Comparison of ENCODE assay signal across 17 mouse cellular contexts in the genomic region with DNA sequence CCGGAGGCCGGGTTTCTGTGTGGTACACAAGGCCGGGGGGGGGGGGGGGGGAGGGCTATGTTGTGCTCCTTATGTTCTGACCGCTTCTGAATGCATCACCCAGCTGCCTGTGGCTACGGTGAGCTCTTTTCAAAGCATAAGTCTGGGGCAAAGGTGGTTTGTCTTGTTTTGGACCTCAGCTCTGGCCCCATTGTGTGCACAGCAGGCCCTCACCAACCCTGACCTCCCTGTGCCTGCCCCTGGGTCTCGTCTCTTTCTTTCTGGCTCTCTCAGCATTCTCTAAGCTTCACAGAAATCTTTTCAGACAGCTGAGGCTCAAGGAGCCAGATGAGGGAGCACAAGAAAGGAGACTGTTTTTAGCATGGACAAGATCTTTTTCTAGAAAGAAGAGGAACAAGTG. TPM values are rescaled to one million over a fixed set of nuclear protein-coding genes. Genes with fewer than 3 reads are reported as not detected.
DNase-seq lines count a peak whose midpoint lies in the region; ATAC-seq and TF ChIP-seq lines count a peak whose summit lies in the region.
"Had no signal": no experiment of that assay in that cellular context is flagged by ENCODE, and none has a peak within 500 bp of the region (broad histone marks: within the 10 kb centered on the region; RNA-seq: fewer than 3 reads in every experiment).

No protein-coding gene starts in this region.

- no peaks in the 10 kb centered on the region for H3K9me3 ChIP-seq in forebrain, embryonic 11.5 days (ENCODE audit: control insufficient read depth, low read length)
- no peaks in the 10 kb centered on the region for H3K9me3 ChIP-seq in forebrain, postnatal 0 days (ENCODE audit: low read length)
- no peaks in the 10 kb centered on the region for H3K9me3 ChIP-seq in midbrain, embryonic 11.5 days (ENCODE audit: control insufficient read depth, low read length)
- no peaks in the 10 kb centered on the region for H3K9me3 ChIP-seq in midbrain, embryonic 14.5 days (ENCODE audit: control insufficient read depth, low read length)
- no peaks in the 10 kb centered on the region for H3K9me3 ChIP-seq in liver, embryonic 15.5 days (replicated peaks)
- H3K9me3 ChIP-seq: embryonic facial prominence, embryonic 15.5 days; hindbrain, embryonic 13.5 days; intestine, embryonic 15.5 days; limb, embryonic 12.5 days; megakaryocyte, embryonic 14.5 days had no signal

- DNase-seq in forebrain, embryonic 11.5 days (ENCODE audit: low spot score): no peak
- DNase-seq in forebrain, postnatal 0 days: no peak
- peak; percentile 85 for DNase-seq in midbrain, embryonic 11.5 days (ENCODE audit: low spot score, missing footprints)
- DNase-seq in midbrain, embryonic 14.5 days: no peak
- no peak for DNase-seq in right cerebral cortex, postnatal 36 days (ENCODE audit: low spot score in 2 of 2)
- DNase-seq: B cell, adult 2 months; gastrocnemius, postnatal 14 days; spleen, adult 18-20 months; thymus, adult 18-20 months had no signal

- WGBS in forebrain, embryonic 11.5 days: 39% methylated on average over 6 of the region's 6 CpGs
- WGBS in forebrain, postnatal 0 days: 37% methylated on average over 6 of the region's 6 CpGs
- WGBS in midbrain, embryonic 11.5 days: 29% methylated on average over 6 of the region's 6 CpGs
- 43% methylated on average over 5 of the region's 6 CpGs for WGBS in midbrain, embryonic 14.5 days
- 62% methylated on average over 5 of the region's 6 CpGs for WGBS in liver, embryonic 15.5 days (ENCODE audit: insufficient replicate concordance)

- H3K36me3 ChIP-seq in forebrain, embryonic 11.5 days (ENCODE audit: control insufficient read depth, insufficient read depth, low read length): no peaks in the 10 kb centered on the region
- peaks cover 53% of the 10 kb centered on the region for H3K36me3 ChIP-seq in forebrain, postnatal 0 days (ENCODE audit: insufficient read depth)
- H3K36me3 ChIP-seq in midbrain, embryonic 11.5 days (ENCODE audit: control insufficient read depth, insufficient read depth, low read length): no peaks in the 10 kb centered on the region
- H3K36me3 ChIP-seq in midbrain, embryonic 14.5 days (ENCODE audit: control insufficient read depth, insufficient read depth, low read length): peaks cover 40% of the 10 kb centered on the region
- peaks cover 23% of the 10 kb centered on the region for H3K36me3 ChIP-seq in liver, embryonic 15.5 days (replicated peaks)

- no peak for TF ChIP-seq CTCF in forebrain, postnatal 0 days (IDR thresholded peaks at IDR 0.05; ENCODE audit: low read depth)

- no peak overlapping the region for H3K4me2 ChIP-seq in forebrain, embryonic 11.5 days (ENCODE audit: low read depth, low read length, severe bottlenecking)
- no peak overlapping the region for H3K4me2 ChIP-seq in forebrain, postnatal 0 days (ENCODE audit: low read depth)
- H3K4me2 ChIP-seq in midbrain, embryonic 11.5 days: no peak overlapping the region
- no peak overlapping the region for H3K4me2 ChIP-seq in midbrain, embryonic 14.5 days (ENCODE audit: low read length)
- no peak overlapping the region for H3K4me2 ChIP-seq in liver, embryonic 15.5 days
- H3K4me2 ChIP-seq: embryonic facial prominence, embryonic 15.5 days; hindbrain, embryonic 13.5 days; intestine, embryonic 15.5 days; limb, embryonic 12.5 days had no signal

- no peaks in the 10 kb centered on the region for H3K27me3 ChIP-seq in forebrain, embryonic 11.5 days (ENCODE audit: control insufficient read depth, insufficient read depth, low read length)
- no peaks in the 10 kb centered on the region for H3K27me3 ChIP-seq in forebrain, postnatal 0 days (ENCODE audit: insufficient read depth, low read length)
- no peaks in the 10 kb centered on the region for H3K27me3 ChIP-seq in midbrain, embryonic 11.5 days (ENCODE audit: control insufficient read depth, insufficient read depth, low read length)
- no peaks in the 10 kb centered on the region for H3K27me3 ChIP-seq in midbrain, embryonic 14.5 days (ENCODE audit: control insufficient read depth, insufficient read depth, low read length)
- H3K27me3 ChIP-seq in liver, embryonic 15.5 days: no peaks in the 10 kb centered on the region
- H3K27me3 ChIP-seq: embryonic facial prominence, embryonic 15.5 days; hindbrain, embryonic 13.5 days; intestine, embryonic 15.5 days; limb, embryonic 12.5 days; megakaryocyte, embryonic 14.5 days had no signal

- H3K4me3 ChIP-seq in forebrain, embryonic 11.5 days (ENCODE audit: low read depth, low read length): no peak overlapping the region
- no peak overlapping the region for H3K4me3 ChIP-seq in forebrain, postnatal 0 days (ENCODE audit: low read depth, low read length)
- H3K4me3 ChIP-seq in midbrain, embryonic 11.5 days (ENCODE audit: low read depth, low read length): no peak overlapping the region
- no peak overlapping the region for H3K4me3 ChIP-seq in midbrain, embryonic 14.5 days (replicated peaks; ENCODE audit: low read depth, low read length)
- H3K4me3 ChIP-seq in liver, embryonic 15.5 days (replicated peaks): no peak overlapping the region
- H3K4me3 ChIP-seq: embryonic facial prominence, embryonic 15.5 days; hindbrain, embryonic 13.5 days; intestine, embryonic 15.5 days; limb, embryonic 12.5 days had no signal

- H3K9ac ChIP-seq in forebrain, embryonic 11.5 days (ENCODE audit: low read length): no peak overlapping the region
- H3K9ac ChIP-seq in forebrain, postnatal 0 days: no peak overlapping the region
- H3K9ac ChIP-seq in midbrain, embryonic 11.5 days (ENCODE audit: low read length): no peak overlapping the region
- H3K9ac ChIP-seq in midbrain, embryonic 14.5 days (replicated peaks; ENCODE audit: low read length): no peak overlapping the region
- H3K9ac ChIP-seq in liver, embryonic 15.5 days: no peak overlapping the region
- H3K9ac ChIP-seq: embryonic facial prominence, embryonic 15.5 days; hindbrain, embryonic 13.5 days; intestine, embryonic 15.5 days; limb, embryonic 12.5 days had no signal

- ATAC-seq in forebrain, embryonic 11.5 days (replicated peaks; ENCODE audit: low FRiP score): no peak
- no peak for ATAC-seq in forebrain, postnatal 0 days
- peak; percentile 40; the same call in 1 of the 2 replicates for ATAC-seq in midbrain, embryonic 11.5 days (ENCODE audit: low FRiP score)
- ATAC-seq in midbrain, embryonic 14.5 days (ENCODE audit: low FRiP score, low TSS enrichment): no peak
- ATAC-seq in liver, embryonic 15.5 days (ENCODE audit: insufficient read depth): peak; percentile 22; the same call in 1 of the 2 replicates
- no peak for ATAC-seq in activated CD4-positive, CD25-positive, alpha-beta regulatory T cell, adult 4 months
- ATAC-seq: intestine, embryonic 15.5 days; lung, postnatal 0 days had no signal

- peak overlapping the region; percentile 64; the same call in 1 of the 2 replicates for H3K27ac ChIP-seq in forebrain, embryonic 11.5 days (ENCODE audit: low read depth, low read length)
- H3K27ac ChIP-seq in forebrain, postnatal 0 days (ENCODE audit: low read depth, low read length): no peak overlapping the region
- H3K27ac ChIP-seq in midbrain, embryonic 11.5 days (ENCODE audit: low read depth, low read length): peak overlapping the region; percentile 40
- H3K27ac ChIP-seq in midbrain, embryonic 14.5 days (replicated peaks; ENCODE audit: low read depth, low read length): no peak overlapping the region
- peak overlapping the region; percentile 61 for H3K27ac ChIP-seq in liver, embryonic 15.5 days (replicated peaks)
- H3K27ac ChIP-seq: embryonic facial prominence, embryonic 15.5 days; hindbrain, embryonic 13.5 days; intestine, embryonic 15.5 days; limb, embryonic 12.5 days had no signal

- H3K4me1 ChIP-seq in forebrain, embryonic 11.5 days (replicated peaks; ENCODE audit: control insufficient read depth, insufficient read depth, low read length): peaks cover 3% of the 10 kb centered on the region; the same call in 1 of the 2 replicates
- H3K4me1 ChIP-seq in forebrain, postnatal 0 days (ENCODE audit: insufficient read depth): no peaks in the 10 kb centered on the region
- H3K4me1 ChIP-seq in midbrain, embryonic 11.5 days (ENCODE audit: control insufficient read depth, insufficient read depth, low read length): peaks cover 11% of the 10 kb centered on the region; the same call in 1 of the 2 replicates
- no peaks in the 10 kb centered on the region for H3K4me1 ChIP-seq in midbrain, embryonic 14.5 days (ENCODE audit: control insufficient read depth, insufficient read depth, low read length)
- H3K4me1 ChIP-seq in liver, embryonic 15.5 days (replicated peaks): peaks cover 34% of the 10 kb centered on the region
- H3K4me1 ChIP-seq: embryonic facial prominence, embryonic 15.5 days; intestine, embryonic 15.5 days; limb, embryonic 12.5 days had no signal

RNA-seq across cellular contexts. Expression of a gene that starts 15.5 kb away (rescaled TPM):
- 3.4 and 4.6 TPM in 2 replicates for polyA plus RNA-seq in forebrain, embryonic 11.5 days (2014; fragmentation: Nextera tagmentation; extraction: Ambion mirVana)
- 4.5 and 5.9 TPM in 2 replicates for total RNA-seq in forebrain, postnatal 0 days (2014; rRNA removed)
- polyA plus RNA-seq in forebrain, postnatal 0 days (2015; fragmentation: Nextera tagmentation; extraction: Ambion mirVana): 0.63 and 2.4 TPM in 2 replicates
- 1.4 and 1.8 TPM in 2 replicates for polyA plus RNA-seq in midbrain, embryonic 11.5 days (2014; fragmentation: Nextera tagmentation; extraction: Ambion mirVana)
- polyA plus RNA-seq in midbrain, embryonic 14.5 days (2014; fragmentation: Nextera tagmentation; extraction: Ambion mirVana): 2.0 and 3.1 TPM in 2 replicates
- 1.7 and 1.8 TPM in 2 replicates for polyA plus RNA-seq in liver, embryonic 15.5 days (2015; fragmentation: Nextera tagmentation; extraction: Ambion mirVana)
- 1 to 10 TPM; 1.2 to 2.2 TPM for polyA plus RNA-seq in activated CD4-positive, CD25-positive, alpha-beta regulatory T cell, adult 4 months (2017; shearing (Covaris generic))

RNA-seq across cellular contexts. Expression of a gene that starts 23.4 kb away (rescaled TPM):
- 92.7 and 96.0 TPM in 2 replicates for polyA plus RNA-seq in forebrain, embryonic 11.5 days (2014; fragmentation: Nextera tagmentation; extraction: Ambion mirVana)
- total RNA-seq in forebrain, postnatal 0 days (2014; rRNA removed): 93.6 and 116 TPM in 2 replicates
- 82.2 and 92.3 TPM in 2 replicates for polyA plus RNA-seq in forebrain, postnatal 0 days (2015; fragmentation: Nextera tagmentation; extraction: Ambion mirVana)
- 77.4 and 83.2 TPM in 2 replicates for polyA plus RNA-seq in midbrain, embryonic 11.5 days (2014; fragmentation: Nextera tagmentation; extraction: Ambion mirVana)
- polyA plus RNA-seq in midbrain, embryonic 14.5 days (2014; fragmentation: Nextera tagmentation; extraction: Ambion mirVana): 83.0 and 83.1 TPM in 2 replicates
- polyA plus RNA-seq in liver, embryonic 15.5 days (2015; fragmentation: Nextera tagmentation; extraction: Ambion mirVana): 49.9 and 56.6 TPM in 2 replicates
- polyA plus RNA-seq in activated CD4-positive, CD25-positive, alpha-beta regulatory T cell, adult 4 months (2017; shearing (Covaris generic)): 10 to 100 TPM; 34.1 to 38.1 TPM

RNA-seq across cellular contexts. Expression of a gene that starts 23.5 kb away (rescaled TPM):
- 6.0 and 6.6 TPM in 2 replicates for polyA plus RNA-seq in forebrain, embryonic 11.5 days (2014; fragmentation: Nextera tagmentation; extraction: Ambion mirVana)
- 20.8 and 25.6 TPM in 2 replicates for total RNA-seq in forebrain, postnatal 0 days (2014; rRNA removed)
- 3.4 and 5.6 TPM in 2 replicates for polyA plus RNA-seq in forebrain, postnatal 0 days (2015; fragmentation: Nextera tagmentation; extraction: Ambion mirVana)
- 4.1 and 4.2 TPM in 2 replicates for polyA plus RNA-seq in midbrain, embryonic 11.5 days (2014; fragmentation: Nextera tagmentation; extraction: Ambion mirVana)
- 6.1 and 7.6 TPM in 2 replicates for polyA plus RNA-seq in midbrain, embryonic 14.5 days (2014; fragmentation: Nextera tagmentation; extraction: Ambion mirVana)
- 1.6 and 1.8 TPM in 2 replicates for polyA plus RNA-seq in liver, embryonic 15.5 days (2015; fragmentation: Nextera tagmentation; extraction: Ambion mirVana)
- polyA plus RNA-seq in activated CD4-positive, CD25-positive, alpha-beta regulatory T cell, adult 4 months (2017; shearing (Covaris generic)): 1 to 10 TPM in 1 of 2 experiments, under 1 TPM in 1; 0.61 to 1.2 TPM

RNA-seq across cellular contexts. Expression of a gene that starts 24.8 kb away (rescaled TPM):
- 12.5 and 14.1 TPM in 2 replicates for polyA plus RNA-seq in forebrain, embryonic 11.5 days (2014; fragmentation: Nextera tagmentation; extraction: Ambion mirVana)
- 12.8 and 20.5 TPM in 2 replicates for total RNA-seq in forebrain, postnatal 0 days (2014; rRNA removed)
- polyA plus RNA-seq in forebrain, postnatal 0 days (2015; fragmentation: Nextera tagmentation; extraction: Ambion mirVana): 20.6 and 22.1 TPM in 2 replicates
- polyA plus RNA-seq in midbrain, embryonic 11.5 days (2014; fragmentation: Nextera tagmentation; extraction: Ambion mirVana): 11.1 and 11.8 TPM in 2 replicates
- polyA plus RNA-seq in midbrain, embryonic 14.5 days (2014; fragmentation: Nextera tagmentation; extraction: Ambion mirVana): 15.9 and 17.9 TPM in 2 replicates
- polyA plus RNA-seq in liver, embryonic 15.5 days (2015; fragmentation: Nextera tagmentation; extraction: Ambion mirVana): 0.22 TPM in 2 replicates
- polyA plus RNA-seq in activated CD4-positive, CD25-positive, alpha-beta regulatory T cell, adult 4 months (2017; shearing (Covaris generic)): under 1 TPM; 0.22 to 0.29 TPM

Comparison
In these comparisons a context has a peak if more than half of its experiments do, and no peak if none do; other contexts are left out.
1. ATAC-seq: peak in midbrain, embryonic 11.5 days (single experiment) and liver, embryonic 15.5 days (single experiment); none in forebrain, embryonic 11.5 days (single experiment), forebrain, postnatal 0 days (single experiment), midbrain, embryonic 14.5 days (single experiment) and activated CD4-positive, CD25-positive, alpha-beta regulatory T cell, adult 4 months (single experiment).
2. H3K27ac ChIP-seq: peak in forebrain, embryonic 11.5 days (single experiment), midbrain, embryonic 11.5 days (single experiment) and liver, embryonic 15.5 days (single experiment); none in forebrain, postnatal 0 days (single experiment) and midbrain, embryonic 14.5 days (single experiment).